Mouse (Mus musculus) spleen, postnatal 4 days (tissue): ENCODE measurements around the gene 4930578C19Rik.
"Not testable (repeated sequence)": the region's sequence is repeated elsewhere in the genome, so short reads cannot be mapped to it uniquely, and the experiment has no call there.

Experiments
- DNase-seq, 2 experiments: peaks; one replicate each; pipeline ENCODE4 v3.0.0; 2022; ENCODE audit warnings: low spot score in 2 of 2

The 4930578C19Rik gene

DNA sequence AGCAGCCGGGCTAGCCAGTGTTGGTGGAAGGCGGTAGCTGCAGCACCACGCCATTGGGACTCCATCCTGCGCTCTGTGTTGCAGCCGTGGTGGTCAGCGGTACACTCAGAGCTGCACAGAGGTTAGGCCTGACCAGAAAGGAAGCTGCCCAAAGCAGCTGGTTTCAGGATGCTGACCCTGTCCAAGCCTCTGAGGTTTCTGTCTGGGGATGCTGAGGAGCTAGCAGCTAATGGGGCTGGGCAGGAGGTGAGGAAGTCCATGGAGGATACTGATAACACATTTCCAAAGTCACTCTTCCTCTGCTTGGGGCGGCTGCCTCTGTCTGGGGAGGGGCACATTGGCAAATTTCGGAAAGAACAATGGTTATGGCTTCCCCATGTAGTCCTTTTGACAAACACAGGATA, at the start of gene 4930578C19Rik:
TSS of gene 4930578C19Rik (minus strand) at position 200 of the 404 bp plus-strand sequence.
- no peak for DNase-seq

DNA sequence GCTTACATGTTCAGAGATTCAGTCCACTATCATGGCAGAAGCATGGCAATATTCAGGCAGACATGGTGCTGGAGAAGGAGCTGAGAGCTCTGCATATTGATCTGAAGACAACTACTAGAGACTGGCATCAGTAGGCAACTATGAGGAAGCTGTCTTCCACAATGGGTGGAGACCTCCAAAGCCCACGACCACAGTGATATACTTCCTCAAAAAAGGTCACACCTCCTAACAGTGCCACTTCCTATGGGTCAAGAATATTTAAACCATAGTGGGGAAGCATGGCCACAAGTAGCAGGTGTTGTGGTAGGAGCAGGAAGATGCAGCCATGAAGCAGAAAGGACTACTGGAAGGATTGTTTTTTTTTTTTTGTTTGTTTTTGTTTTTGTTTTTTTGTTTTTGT, 6.5 kb upstream of the 4930578C19Rik start:
- DNase-seq = no peak

- DNase-seq = no peak
Measured at GRCm38 (mm10) chrX:18462879-18463278, 1.7 kb upstream of the 4930578C19Rik start.

GRCm38 (mm10) chrX:18451559-18451958, 9.6 kb downstream of the 4930578C19Rik start:
- DNase-seq = no peak

DNA sequence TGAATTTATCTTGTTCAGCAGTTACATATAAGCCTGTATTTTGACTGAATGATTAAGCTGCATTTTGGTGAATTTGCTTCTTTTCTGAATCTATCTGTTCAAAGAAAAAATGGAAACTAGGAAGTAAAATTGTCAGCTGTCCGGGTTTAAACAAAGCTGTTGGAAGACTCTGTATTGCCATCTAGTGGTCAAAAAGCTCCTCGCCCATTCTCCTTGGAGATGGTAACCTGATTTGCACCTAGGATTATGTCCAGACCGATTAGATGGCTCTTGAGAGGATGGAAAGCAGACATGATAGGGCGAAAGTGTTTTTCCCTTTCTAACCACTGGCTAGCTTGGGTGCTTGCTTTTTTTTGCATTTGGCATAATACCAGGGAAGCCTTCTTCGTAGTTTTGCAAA, 19.1 kb downstream of the 4930578C19Rik start:
- no peak for DNase-seq

DNA sequence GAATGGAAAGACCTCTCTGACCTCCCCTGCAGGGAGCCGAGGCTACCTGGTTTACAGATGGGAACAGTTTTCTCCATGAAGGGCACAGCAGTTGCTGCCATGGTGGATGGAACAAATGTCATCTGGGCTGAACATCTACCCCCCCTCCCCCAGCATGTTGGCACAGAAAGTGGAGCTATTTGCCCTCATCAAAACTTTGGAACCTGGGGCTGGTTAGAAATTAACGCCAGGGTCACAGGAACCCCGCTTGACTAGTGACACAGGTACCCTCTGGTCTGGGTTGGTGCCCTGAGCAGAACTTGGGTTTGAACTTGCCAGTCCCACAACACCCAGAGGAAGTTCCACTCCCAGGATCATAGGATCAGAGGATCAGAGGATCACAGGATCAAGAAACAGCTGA, 35.7 kb downstream of the 4930578C19Rik start:
- DNase-seq = no peak

GRCm38 (mm10) chrX:18423206-18423605, 38.0 kb downstream of the 4930578C19Rik start:
- no peak for DNase-seq

- DNase-seq = no peak
Measured at GRCm38 (mm10) chrX:18420161-18420784, 40.9 kb downstream of the 4930578C19Rik start.

GRCm38 (mm10) chrX:18418977-18419376, 42.2 kb downstream of the 4930578C19Rik start:
- no peak for DNase-seq

DNA sequence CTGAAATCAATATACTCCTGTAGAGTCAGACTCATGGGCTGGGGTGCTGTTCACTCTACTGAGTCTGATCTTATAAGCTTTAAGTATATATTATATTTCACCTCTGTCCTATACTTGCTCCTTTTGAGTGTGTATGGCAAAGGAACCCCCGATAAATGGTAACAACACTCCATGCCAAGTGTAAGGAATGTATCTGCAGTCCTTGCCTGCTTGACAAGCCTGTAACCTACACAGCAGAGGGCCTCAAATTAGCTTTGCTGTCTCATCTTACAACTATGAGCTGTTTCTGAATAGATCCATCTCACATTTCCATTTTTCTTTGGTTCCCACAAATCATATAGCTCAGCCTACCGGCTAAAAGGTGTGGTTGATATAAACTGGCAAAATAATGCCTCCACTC, 46.6 kb downstream of the 4930578C19Rik start:
- no peak for DNase-seq

GRCm38 (mm10) chrX:18411071-18411840, 49.9 kb downstream of the 4930578C19Rik start:
- no peak for DNase-seq

GRCm38 (mm10) chrX:18409598-18409997, 51.6 kb downstream of the 4930578C19Rik start:
- DNase-seq = no peak

GRCm38 (mm10) chrX:18402296-18402695, 58.9 kb downstream of the 4930578C19Rik start:
- DNase-seq = no peak

DNA sequence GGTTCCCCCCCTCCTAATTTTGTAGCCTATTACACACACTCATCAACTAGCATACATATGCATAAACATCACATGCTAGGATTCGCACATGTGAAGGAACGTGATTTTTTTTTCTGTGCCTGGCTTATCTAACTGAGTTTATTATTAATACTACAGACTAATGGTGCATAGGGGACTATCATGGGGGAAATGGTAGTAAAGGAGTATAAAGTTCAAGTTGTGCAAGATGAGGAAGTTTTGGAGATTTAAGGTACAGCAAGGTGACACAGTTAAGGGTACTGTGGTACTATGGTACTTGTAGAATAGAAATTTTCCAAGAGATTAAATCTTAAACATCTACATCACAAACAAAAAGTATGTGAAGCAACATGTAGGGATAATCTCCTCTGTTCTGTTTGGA, 64.5 kb downstream of the 4930578C19Rik start:
- no peak for DNase-seq

DNA sequence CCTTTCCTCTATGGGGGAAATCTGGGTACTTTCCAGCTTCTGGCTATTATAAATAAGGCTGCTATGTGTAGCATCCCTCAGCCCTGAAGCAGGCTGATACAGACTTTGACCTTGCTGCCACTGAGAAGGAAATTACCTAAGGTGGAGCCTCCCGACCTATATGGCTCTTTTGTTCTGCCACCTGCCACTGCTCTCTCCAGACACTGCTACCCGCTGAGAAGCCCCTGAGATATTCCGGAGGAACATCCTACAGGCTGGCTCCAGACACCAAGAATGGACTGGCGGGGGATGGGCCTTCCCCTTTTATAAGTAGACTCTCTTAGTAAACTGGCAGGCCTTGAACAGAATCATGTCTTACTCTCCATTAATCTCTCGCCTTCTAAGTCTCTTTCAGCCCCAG, 77.0 kb downstream of the 4930578C19Rik start:
- DNase-seq = not testable (repeated sequence)
